Mouse (Mus musculus): ENCODE measurements at regions not wholly inside any gene's neighbourhood (a gene's known extent, or its start where the extent isn't known, plus 50 kb on each side); places are given as distances from the start of the nearest gene placed in this dataset.

DNA sequence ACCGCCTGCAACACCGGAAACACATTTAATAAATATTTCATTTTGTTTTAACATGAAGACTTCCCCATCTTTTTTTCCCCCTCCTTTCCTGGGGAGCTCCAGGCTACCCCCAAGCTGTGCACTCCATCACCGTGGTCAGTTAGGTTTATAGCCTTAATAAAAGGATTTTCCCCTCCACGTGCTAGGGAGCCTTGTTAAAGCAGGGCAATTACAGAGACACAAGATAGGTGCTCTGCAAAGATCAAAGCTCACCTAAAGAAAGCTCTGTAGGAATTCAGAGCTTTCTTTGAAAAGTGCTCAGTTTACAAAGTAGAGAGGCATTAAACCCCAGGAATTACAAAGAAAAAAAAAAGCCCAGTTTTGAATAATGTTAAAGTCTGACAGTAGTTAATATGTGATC lies 61.6 kb upstream of the Etaa1 start:
- no peak for DNase-seq (ENCODE audit: low spot score in 2 of 2)

DNA sequence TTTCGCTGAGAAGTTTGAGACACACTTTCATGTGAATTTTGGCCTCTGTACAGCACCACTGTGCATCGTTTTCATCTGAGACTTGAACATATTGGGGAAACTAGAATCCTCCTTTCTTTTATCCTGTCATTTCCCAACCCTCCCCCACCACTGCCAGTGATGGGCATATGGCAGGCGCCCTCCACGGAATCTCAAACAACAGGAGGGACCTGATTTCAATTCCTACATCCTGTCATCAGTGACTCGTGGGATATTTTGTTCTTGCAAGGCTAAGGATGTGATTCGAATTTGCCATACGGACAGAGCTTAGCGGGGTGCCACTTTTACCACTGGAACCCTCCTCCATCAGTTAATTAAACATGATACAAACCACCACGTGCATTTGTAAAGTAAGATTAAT lies 60.9 kb upstream of the Etaa1 start:
- DNase-seq (ENCODE audit: low spot score in 2 of 2) = no peak

GRCm38 (mm10) chr11:18012085-18012484 lies 58.4 kb upstream of the Etaa1 start:
- no peak for DNase-seq (ENCODE audit: low spot score in 2 of 2)

DNA sequence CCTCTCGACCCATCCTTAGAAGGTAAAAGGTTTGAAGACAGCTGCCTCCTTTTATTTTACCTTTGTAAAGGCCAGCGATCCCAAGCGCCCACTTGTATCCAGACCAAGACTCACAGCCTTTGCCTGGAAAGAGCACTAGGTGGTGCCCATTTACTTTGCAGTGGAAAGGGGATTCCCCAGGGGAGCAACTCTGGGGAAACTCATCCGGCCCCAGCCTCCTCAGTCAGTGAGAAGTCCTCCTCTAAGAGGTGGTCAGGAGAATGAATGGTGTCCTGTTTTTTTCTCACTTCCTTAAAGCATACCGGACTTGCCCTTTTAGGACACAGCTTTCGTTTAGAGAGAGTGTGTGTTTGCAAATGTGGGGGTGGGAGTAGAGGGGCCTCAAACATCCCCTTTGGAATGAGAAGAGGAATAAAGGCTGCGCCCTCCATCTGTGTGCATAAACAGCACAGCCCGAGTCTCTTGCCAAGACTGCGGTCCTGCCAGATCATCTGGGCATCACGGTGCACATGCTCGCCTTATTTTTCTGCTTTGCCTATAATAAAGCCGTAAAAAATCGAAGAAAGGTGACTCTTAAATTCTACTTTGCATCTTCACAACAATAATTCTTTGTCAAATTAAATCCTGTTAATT lies 57.5 kb upstream of the Etaa1 start:
- DNase-seq (ENCODE audit: low spot score in 2 of 2) = peak; percentile 11 to 22

DNA sequence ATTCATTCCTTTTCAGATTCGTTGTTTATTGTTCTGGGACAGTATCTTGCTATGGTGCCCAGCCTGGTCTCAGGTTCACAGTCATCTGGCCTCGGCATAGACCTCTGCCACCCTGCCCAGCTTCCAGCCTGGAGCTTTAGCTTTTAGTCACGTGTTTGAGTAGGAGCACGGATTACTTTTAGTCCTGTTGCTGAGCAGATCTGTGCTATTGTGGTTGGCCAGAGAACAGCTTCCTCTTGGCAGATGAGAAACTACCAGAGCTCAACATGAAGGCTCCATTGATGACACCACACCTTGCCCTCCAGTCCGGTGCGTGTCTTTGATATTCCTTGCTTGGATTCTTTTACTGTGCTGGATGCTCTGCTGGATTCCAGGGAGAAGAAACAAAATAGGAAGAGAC lies 54.5 kb upstream of the Etaa1 start:
- DNase-seq (ENCODE audit: low spot score in 2 of 2) = no peak
